In genomic region chr19:24756627-24757026, GRCm38 (mm10) we compare ENCODE assay signal across 23 mouse cellular contexts.
DNase-seq lines count a peak whose midpoint lies in the region; ATAC-seq and TF ChIP-seq lines count a peak whose summit lies in the region.
"Had no signal": no experiment of that assay in that cellular context is flagged by ENCODE, and none has a peak within 500 bp of the region (broad histone marks: within the 10 kb centered on the region; RNA-seq: fewer than 3 reads in every experiment).

No protein-coding gene starts in this region.

- H3K4me1 ChIP-seq in heart, embryonic 13.5 days: peaks cover 57% of the 10 kb centered on the region
- peaks cover 7% of the 10 kb centered on the region for H3K4me1 ChIP-seq in heart, adult 2 months (ENCODE audit: control insufficient read depth, insufficient read depth, low read length)
- H3K4me1 ChIP-seq in heart, embryonic 16.5 days (ENCODE audit: control insufficient read depth, insufficient read depth, low read length): peaks cover 35% of the 10 kb centered on the region
- H3K4me1 ChIP-seq in heart, embryonic 10.5 days: peaks cover 46% of the 10 kb centered on the region

- TF ChIP-seq CTCF in heart, adult 2 months (IDR thresholded peaks at IDR 0.05): no peak

- H3K9me3 ChIP-seq in heart, embryonic 13.5 days: no peaks in the 10 kb centered on the region
- H3K9me3 ChIP-seq in heart, embryonic 16.5 days (replicated peaks; ENCODE audit: control insufficient read depth, low read length): no peaks in the 10 kb centered on the region
- no peaks in the 10 kb centered on the region for H3K9me3 ChIP-seq in heart, embryonic 10.5 days
- H3K9me3 ChIP-seq: embryonic facial prominence, embryonic 13.5 days; forebrain, embryonic 12.5 days; forebrain, embryonic 15.5 days; hindbrain, embryonic 12.5 days; hindbrain, embryonic 15.5 days had no signal

- intact Hi-C loops in heart, adult 2 months (cut with DNase I): no loop called here

- no peak for ATAC-seq in heart, embryonic 13.5 days (ENCODE audit: extremely low read depth, insufficient number of reproducible peaks, low FRiP score, low TSS enrichment)
- 0 out of 2 replicates have a peak, but pooled peaks have one; percentile 39 for ATAC-seq in heart, embryonic 16.5 days (replicated peaks; ENCODE audit: extremely low read depth, insufficient read depth, low FRiP score)
- ATAC-seq: forebrain, embryonic 15.5 days; intestine, postnatal 0 days had no signal

- no peaks in the 10 kb centered on the region for H3K27me3 ChIP-seq in heart, embryonic 13.5 days (replicated peaks)
- H3K27me3 ChIP-seq in heart, adult 2 months (ENCODE audit: control insufficient read depth, insufficient read depth, low read length): no peaks in the 10 kb centered on the region
- H3K27me3 ChIP-seq in heart, embryonic 16.5 days (ENCODE audit: control insufficient read depth, insufficient read depth, low read length): no peaks in the 10 kb centered on the region
- H3K27me3 ChIP-seq in heart, embryonic 10.5 days (ENCODE audit: insufficient read depth, poor library complexity, severe bottlenecking): no peaks in the 10 kb centered on the region
- H3K27me3 ChIP-seq: embryonic facial prominence, embryonic 13.5 days; forebrain, embryonic 12.5 days; forebrain, embryonic 15.5 days; hindbrain, embryonic 12.5 days; hindbrain, embryonic 15.5 days had no signal

- H3K4me3 ChIP-seq in heart, embryonic 13.5 days: no peak overlapping the region
- no peak overlapping the region for H3K4me3 ChIP-seq in heart, adult 2 months
- no peak overlapping the region for H3K4me3 ChIP-seq in heart, embryonic 16.5 days (ENCODE audit: low read length)
- no peak overlapping the region for H3K4me3 ChIP-seq in heart, embryonic 10.5 days
- H3K4me3 ChIP-seq: embryonic facial prominence, embryonic 13.5 days; erythroblast, embryonic 14.5 days; forebrain, embryonic 12.5 days; forebrain, embryonic 15.5 days; hindbrain, embryonic 12.5 days; hindbrain, embryonic 15.5 days had no signal

- TF ChIP-seq EP300 in heart, adult 2 months (IDR thresholded peaks at IDR 0.05; ENCODE audit: insufficient read depth, low read depth, low read length): no peak

- peak; percentile 56 for DNase-seq in heart, adult 11 months
- no peak for DNase-seq in heart, postnatal 4 days
- DNase-seq in heart, adult 2 months: no peak
- DNase-seq in heart, embryonic 10.5 days (ENCODE audit: low spot score): no peak
- no peak for DNase-seq in kidney, postnatal 10 days
- DNase-seq: adrenal gland, adult 2 months; adrenal gland, postnatal 14 days; B cell, adult 2 months; cerebellum, adult 11 months; cerebellum, adult 2 months; cerebellum, adult 9-11 months; cerebellum, postnatal 25 days; gastrocnemius, postnatal 25 days; kidney, adult 2 months had no signal

- H3K9ac ChIP-seq in heart, embryonic 13.5 days: no peak overlapping the region
- H3K9ac ChIP-seq in heart, adult 2 months (ENCODE audit: low read depth, low read length): no peak overlapping the region
- H3K9ac ChIP-seq in heart, embryonic 16.5 days (ENCODE audit: low read length): no peak overlapping the region
- H3K9ac ChIP-seq: embryonic facial prominence, embryonic 13.5 days; forebrain, embryonic 12.5 days; forebrain, embryonic 15.5 days; hindbrain, embryonic 12.5 days; hindbrain, embryonic 15.5 days had no signal

- WGBS in heart, embryonic 13.5 days: 14% methylated on average over 4 of the region's 4 CpGs
- 29% methylated on average over 4 of the region's 4 CpGs for WGBS in heart, adult 2 months
- 21% methylated on average over 4 of the region's 4 CpGs for WGBS in heart, embryonic 16.5 days
- WGBS in heart, embryonic 10.5 days: 19% methylated on average over 4 of the region's 4 CpGs

- peak overlapping the region; percentile 70 for H3K27ac ChIP-seq in heart, embryonic 13.5 days (replicated peaks)
- no peak overlapping the region for H3K27ac ChIP-seq in heart, adult 2 months
- peak overlapping the region; percentile 49 for H3K27ac ChIP-seq in heart, embryonic 16.5 days (ENCODE audit: low read length)
- no peak overlapping the region for H3K27ac ChIP-seq in heart, embryonic 10.5 days
- H3K27ac ChIP-seq: embryonic facial prominence, embryonic 13.5 days; forebrain, embryonic 12.5 days; forebrain, embryonic 15.5 days; hindbrain, embryonic 12.5 days; hindbrain, embryonic 15.5 days had no signal

- H3K36me3 ChIP-seq in heart, embryonic 13.5 days: no peaks in the 10 kb centered on the region
- H3K36me3 ChIP-seq in heart, adult 2 months (ENCODE audit: control insufficient read depth, insufficient read depth, low read length): peaks cover 5% of the 10 kb centered on the region
- H3K36me3 ChIP-seq in heart, embryonic 16.5 days (ENCODE audit: control insufficient read depth, insufficient read depth): no peaks in the 10 kb centered on the region
- H3K36me3 ChIP-seq in heart, embryonic 10.5 days: no peaks in the 10 kb centered on the region
- H3K36me3 ChIP-seq: embryonic facial prominence, embryonic 13.5 days; forebrain, embryonic 12.5 days; forebrain, embryonic 15.5 days; hindbrain, embryonic 12.5 days; hindbrain, embryonic 15.5 days had no signal

- peak overlapping the region; percentile 32 for H3K4me2 ChIP-seq in heart, embryonic 13.5 days
- no peak overlapping the region for H3K4me2 ChIP-seq in heart, embryonic 16.5 days (ENCODE audit: low read depth, low read length)
- H3K4me2 ChIP-seq: embryonic facial prominence, embryonic 13.5 days; forebrain, embryonic 12.5 days; forebrain, embryonic 15.5 days; hindbrain, embryonic 12.5 days; hindbrain, embryonic 15.5 days had no signal

- no peak for TF ChIP-seq POLR2A in heart, adult 2 months (IDR thresholded peaks at IDR 0.05; ENCODE audit: insufficient read depth, low read depth, low read length)

- no peaks in the 10 kb centered on the region; the same call in 1 of the 2 replicates for H3K79me2 ChIP-seq in heart, adult 2 months (replicated peaks; ENCODE audit: control insufficient read depth, insufficient read depth, low read length)

Comparison
In these comparisons a context has a peak if more than half of its experiments do, and no peak if none do; other contexts are left out.
1. H3K27ac ChIP-seq: peak in heart, embryonic 13.5 days (single experiment) and heart, embryonic 16.5 days (single experiment); none in heart, adult 2 months (single experiment) and heart, embryonic 10.5 days (single experiment).